Mouse (Mus musculus) layer of hippocampus, adult 9-11 months (tissue): ENCODE measurements around the gene Taar7b.

Experiments
- DNase-seq: peaks from one replicate; pipeline ENCODE4 v3.0.0; 2022

The Taar7b gene

DNA sequence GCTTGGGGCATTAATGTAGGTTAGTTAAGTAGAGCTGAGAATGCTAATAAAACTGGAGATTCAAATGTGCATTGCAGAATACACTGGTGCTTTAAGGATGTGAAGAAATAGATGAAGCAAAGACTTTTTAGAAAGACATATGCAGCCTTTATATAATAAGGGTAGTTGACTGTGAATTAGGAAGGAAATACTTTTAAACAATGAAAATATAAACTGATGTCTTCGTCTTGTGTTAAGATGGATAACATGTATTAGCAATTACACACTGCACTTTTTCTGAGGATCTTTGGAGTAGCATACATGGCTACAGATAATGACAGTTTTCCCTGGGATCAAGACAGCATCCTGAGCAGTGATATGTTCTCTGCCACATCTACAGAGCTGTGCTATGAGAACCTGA, at the start of gene Taar7b:
Gene Taar7b, plus strand, starts transcription at position 301 of the 400 bp plus-strand sequence.
- no peak for DNase-seq

DNA sequence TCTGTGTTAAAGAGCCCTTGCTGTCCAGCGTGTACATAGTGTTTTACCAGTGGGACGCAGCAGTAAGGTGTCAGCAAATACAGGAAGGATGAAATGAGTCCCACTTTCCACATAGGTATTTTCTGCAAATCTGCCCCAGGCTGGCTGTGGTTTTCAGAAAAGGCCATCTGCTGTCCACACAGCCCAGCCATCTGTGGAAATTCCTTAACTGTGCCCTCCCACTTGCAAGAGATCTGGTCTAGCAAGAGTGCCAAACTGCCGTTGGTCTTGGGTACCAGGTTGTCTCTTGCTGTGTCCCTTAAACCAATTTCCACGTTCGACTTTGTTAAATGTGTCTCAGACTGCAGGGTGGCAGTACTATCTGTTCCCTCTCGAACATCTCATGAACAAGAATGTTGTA, 48.0 kb upstream of the Taar7b start:
- DNase-seq = no peak

DNA sequence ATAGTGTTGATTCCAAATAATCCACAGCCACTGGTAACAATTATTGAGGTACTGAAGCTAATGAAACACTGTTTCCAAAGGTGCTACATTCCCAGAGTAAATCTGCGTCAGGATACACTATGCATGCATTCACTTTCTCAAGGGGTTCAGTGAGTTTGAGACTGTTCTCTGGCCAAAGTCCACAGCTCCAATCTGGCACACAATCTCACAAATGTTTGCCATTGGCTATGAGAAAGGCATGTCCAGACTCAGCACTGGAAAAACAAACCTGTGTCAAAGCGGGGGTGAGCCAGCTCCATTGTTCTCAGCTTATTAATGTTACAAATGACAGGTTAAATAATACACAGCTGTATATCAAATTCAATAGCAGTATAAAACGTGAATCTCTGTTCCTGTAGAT, 40.7 kb upstream of the Taar7b start:
- DNase-seq = no peak

DNA sequence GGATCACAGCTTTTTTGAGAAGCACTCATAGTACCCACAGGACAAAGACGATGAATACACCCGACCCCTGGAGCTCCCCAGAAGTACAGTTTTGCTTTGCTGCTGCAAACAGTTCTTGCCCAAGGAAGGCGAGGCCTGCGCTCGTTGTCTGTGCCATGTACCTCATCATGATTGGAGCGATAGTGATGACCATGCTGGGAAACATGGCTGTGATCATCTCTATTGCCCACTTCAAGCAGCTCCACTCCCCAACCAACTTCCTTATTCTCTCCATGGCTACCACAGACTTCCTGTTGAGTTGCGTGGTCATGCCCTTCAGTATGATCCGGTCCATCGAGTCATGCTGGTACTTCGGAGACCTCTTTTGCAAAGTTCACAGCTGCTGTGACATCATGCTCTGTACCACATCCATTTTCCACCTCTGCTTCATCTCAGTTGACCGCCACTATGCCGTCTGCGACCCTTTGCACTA, 39.3 kb upstream of the Taar7b start, which contains the start of gene Taar4:
Gene Taar4, plus strand, starts transcription at position 51 of the 472 bp plus-strand sequence.
- DNase-seq = no peak

DNA sequence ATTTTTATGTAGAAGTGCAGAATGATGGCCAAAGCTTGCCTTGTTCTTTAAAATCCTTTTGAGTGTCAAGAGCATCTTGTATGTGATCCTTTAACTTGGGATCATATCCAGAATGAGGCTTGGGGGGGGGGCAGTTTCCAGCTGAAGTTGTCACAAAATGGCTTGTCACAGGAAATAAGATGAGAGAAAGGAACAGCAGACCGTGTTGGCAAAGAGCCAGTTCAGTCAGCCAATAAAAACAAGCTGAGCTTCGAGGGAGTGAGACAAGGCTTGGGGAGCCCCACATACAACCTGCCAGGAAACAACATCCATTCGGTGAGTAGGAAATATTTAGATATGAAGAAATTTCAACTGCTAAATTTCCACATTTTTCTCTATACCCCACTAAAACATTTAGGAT, 36.3 kb upstream of the Taar7b start:
- no peak for DNase-seq

DNA sequence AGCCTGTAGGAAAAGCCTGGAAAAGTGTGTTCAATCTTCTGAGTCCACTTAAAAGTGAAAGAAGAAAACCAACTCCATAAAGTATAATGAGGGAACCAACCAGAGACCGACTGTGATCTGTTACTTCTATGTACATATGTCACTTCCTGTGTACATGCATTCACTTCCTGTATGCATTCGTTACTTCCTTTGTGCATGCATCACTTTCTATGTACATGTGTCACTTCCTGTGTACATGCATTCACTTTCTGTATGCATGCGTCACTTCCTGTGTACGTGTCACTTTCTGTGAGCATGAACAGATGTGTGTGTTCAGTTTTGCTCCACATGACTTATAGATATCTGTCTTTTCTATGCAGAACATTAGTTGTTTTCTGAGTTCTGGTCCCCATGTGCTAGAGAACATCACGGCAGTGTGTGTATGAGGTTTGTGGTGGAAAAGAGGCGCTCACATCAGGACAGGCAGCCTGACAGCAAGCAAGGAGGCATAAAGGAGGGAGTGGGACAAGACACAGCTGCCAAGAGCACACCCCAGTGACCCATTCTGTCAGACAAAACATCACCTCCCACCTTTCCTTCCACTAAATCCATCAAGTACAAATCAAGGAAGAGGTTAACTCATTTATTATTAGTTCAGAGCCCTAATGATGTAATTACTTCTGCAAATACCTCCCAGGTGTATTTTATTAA, 34.7 kb upstream of the Taar7b start:
- no peak for DNase-seq

DNA sequence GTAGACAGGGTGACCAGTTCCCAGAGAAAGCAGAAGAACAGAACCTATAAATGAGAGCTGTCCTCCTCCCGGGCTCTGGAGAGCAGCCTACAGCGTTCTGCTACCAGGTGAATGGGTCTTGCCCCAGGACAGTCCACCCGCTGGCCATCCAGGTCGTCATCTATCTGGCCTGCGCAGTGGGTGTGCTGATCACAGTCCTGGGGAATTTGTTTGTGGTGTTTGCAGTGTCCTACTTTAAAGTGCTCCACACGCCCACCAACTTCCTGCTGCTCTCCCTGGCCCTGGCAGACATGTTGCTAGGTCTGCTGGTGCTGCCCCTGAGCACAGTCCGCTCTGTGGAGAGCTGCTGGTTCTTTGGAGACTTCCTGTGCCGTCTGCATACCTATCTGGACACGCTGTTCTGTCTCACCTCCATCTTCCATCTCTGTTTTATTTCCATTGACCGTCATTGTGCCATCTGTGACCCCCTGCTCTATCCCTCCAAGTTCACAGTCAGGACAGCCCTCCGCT, 29.0 kb upstream of the Taar7b start, which contains the start of gene Taar5:
Gene Taar5, plus strand, starts transcription at position 51 of the 510 bp plus-strand sequence.
- DNase-seq = no peak

DNA sequence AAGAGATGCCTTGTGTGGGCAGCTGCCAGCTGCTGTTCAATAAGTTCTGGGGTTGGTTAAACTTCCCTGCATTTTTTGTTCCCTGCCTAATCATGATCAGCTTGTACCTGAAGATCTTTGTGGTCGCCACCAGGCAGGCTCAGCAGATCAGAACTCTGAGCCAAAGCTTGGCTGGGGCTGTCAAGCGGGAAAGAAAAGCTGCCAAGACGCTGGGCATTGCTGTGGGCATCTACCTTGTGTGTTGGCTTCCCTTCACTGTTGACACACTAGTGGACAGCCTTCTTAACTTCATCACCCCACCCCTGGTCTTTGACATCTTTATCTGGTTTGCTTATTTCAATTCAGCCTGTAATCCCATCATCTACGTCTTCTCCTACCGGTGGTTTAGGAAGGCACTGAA, 28.5 kb upstream of the Taar7b start:
- DNase-seq = no peak

DNA sequence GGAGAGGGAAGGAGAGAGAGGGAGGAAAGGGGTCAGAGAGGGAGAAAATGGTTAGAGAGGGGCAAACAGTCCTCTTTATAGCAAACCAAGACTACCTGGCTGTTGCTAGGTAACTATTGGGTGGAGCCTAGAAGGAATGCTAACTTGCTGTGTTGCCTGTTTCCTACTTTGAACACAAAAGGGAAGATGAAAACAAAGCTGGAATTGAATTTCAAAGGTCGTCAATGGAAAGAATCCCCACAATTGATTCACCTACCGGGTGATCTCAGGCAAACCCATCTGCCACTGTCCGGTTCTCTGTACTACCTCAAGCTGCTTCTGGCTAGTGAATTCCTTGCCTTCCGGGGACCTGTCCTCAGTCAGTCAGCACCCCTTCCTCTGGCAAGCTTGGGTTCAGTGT, 21.8 kb upstream of the Taar7b start:
- DNase-seq = no peak

DNA sequence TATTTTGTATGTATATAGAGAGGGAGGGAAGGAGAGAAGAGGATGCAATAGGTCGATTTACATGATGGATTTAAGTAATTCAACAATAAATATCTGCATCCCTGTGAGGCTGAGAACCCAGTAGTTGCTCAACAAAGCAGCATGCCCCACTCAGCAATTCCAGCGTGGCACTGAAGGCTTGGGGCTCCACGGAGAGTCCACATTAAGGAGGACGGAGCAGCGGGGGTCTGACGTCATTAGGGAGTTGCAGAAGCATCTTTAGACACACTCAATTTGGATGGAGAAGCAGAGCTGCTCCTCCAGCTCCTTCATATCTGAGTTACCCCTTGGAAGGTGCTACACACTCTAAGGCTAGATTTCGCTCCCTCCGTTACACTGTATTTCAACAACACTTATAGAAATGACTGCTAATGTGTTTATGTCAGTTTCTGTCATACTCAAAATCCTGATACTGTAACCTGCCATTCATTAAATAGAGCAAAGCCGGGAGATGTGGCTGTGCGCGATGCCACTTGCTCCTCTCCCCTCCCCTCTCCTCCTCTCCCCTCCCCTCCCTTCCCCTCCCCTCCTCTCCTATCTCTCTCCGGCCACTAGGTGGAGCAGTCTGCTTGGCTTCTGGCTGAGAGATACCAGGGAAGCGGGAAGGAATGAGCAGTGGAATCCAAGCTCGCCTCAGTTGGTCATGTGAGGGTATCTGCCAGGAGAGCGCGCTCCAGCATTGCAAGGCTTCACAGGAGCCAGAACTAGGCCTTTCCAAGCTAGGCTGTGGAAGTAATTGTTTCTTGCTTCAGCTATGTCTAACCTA, 20.6 kb upstream of the Taar7b start:
- peak; percentile 65 for DNase-seq

DNA sequence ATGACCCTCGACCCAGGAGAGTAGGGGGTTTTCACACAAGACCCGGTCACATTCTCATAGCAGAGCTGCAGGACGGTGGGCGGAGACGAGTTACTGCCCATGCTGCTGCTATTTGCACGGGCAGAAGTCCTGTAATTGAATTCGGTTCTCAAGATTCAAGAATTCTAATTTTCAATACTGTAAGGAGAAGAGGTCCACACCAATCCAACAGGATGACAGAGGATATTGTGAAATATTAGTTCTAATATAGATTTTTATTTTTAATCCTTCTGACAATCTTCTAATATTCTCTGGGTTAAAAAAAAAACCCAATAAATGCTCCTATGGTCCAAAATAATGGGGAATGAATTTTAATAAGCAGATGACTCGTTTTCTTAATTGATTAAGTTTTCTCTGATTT, 14.2 kb upstream of the Taar7b start, which contains the start of gene Taar6:
Gene Taar6, minus strand, starts transcription at position 101 of the 400 bp plus-strand sequence.
- DNase-seq = no peak

DNA sequence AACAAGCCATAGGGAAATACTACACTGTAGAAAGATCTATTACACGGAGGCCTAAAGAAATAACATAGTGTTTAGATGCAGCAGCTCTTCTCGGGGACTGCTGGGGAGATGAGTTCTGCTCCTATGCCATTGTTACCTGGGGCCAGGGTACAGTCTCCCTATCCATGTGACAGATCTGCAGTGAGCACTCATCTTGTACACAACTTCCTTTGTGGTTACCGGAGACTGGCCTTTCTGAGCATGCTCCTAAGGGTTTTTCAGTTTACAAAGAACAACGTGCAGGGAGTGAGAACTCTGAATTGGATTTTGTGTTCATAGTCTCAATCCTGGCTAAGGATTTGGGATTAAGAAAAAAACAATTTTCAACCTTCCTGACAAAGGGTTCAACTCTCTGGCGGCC, 13.3 kb upstream of the Taar7b start:
- DNase-seq = no peak

DNA sequence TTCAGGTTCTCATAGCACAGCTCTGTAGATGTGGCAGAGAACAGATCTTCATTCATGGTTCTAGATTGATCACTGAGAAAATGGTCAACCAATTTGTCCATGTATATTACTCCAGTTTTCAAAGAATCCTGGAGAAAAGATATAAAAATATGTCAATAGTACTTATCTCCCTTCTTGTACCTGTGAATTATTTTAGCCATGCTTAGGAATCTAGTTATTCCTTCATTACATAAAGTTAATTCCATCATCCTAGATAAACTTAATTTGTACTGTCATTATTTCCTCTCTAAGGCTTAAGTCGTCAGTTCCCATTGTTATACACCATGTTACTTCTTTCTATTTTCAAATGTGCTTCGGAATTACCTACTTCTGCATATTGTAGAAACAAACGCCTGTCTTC, 6.4 kb upstream of the Taar7b start, which contains the start of gene Taar7a:
Gene Taar7a, minus strand, starts transcription at position 101 of the 400 bp plus-strand sequence.
- no peak for DNase-seq

DNA sequence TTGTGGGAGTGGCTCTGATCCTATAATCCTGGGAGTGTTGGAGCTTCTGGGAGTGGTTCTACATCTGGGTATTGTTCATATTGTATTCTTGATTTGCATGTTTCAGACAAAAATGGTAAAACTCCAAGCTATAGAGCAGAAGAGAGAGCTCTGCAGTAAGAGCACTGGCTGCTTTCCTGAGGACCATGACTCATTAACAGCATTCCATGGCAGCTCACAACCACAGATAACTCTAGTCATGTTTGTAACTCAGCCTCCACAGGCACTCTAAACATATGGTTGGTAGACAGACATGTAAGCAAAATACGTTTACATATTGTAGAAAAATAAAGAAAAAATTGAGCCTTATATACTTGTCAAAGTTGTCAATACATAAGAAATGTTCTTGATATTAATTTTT, 6.7 kb downstream of the Taar7b start:
- no peak for DNase-seq

DNA sequence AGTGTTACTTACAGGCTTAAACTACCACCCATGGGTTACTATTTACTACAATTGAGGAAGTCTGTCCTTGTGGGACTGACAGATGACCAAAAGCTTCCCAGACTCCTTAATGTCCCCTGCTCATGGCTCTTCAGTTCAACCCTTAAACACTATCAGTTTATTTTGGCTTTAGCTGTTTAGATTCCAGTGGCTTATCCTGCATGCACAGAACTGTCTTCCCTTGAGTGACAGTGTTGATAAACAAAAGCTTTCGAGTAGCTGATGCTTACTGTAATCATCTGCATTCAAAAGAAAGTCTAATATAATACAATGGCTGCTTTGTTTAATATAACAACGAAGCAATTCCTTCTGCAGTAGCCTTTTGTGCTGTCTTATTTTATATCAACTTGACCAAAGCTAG, 7.3 kb downstream of the Taar7b start:
- no peak for DNase-seq

DNA sequence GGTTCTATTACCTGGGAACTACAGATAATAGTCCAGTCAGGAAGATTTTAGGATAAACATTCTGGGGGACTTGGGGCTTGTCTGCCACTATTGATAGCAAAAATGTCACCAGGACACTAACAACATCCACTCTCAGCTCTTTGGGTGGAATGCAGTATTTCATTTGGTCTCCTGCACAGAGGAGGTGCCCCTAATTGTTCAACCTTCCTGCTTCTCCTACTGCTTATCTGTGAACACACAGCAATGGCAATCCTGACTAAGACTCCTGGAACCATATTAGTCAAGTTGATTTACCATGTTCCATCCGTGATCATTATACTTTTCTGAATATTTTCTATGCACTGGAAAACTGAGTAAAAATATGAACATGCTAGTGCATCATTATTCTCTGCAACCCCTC, 8.4 kb downstream of the Taar7b start:
- no peak for DNase-seq

DNA sequence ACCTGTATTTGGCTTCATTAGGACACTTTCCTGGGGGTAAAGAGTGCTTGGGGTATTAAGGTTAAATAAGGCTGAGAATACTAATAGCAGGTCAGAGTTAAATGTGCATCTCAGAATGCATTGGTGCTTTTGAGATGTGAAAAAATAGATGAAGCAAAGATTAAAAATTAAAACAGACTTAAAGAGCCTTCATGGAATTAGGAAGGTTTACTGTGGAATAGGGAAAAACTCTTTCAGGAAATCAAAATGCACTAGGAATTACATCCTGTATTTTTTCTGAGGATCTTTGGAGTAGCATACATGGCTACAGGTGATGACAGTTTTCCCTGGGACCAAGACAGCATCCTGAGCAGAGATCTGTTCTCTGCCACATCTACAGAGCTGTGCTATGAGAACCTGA, 27.2 kb downstream of the Taar7b start, which contains the start of gene Taar7d:
Gene Taar7d, plus strand, starts transcription at position 301 of the 400 bp plus-strand sequence.
- no peak for DNase-seq

DNA sequence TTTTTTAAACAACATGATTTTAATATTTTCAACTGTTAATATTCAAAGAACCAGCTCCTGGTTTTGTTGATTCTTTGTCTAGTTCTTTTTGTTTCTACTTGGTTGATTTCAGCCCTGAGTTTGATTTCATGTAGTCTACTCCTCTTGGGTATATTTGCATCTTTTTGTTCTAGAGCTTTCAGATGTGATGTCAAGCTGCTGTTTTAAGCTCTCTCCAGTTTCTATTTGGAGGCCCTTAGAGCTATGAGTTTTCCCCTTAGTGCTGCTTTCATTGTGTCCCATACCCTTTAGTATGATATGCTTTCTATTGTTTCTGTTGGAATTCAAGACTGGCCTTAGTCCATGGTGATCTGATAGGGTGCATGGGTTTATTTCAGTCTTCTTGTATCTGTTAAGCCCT, 31.6 kb downstream of the Taar7b start:
- no peak for DNase-seq

DNA sequence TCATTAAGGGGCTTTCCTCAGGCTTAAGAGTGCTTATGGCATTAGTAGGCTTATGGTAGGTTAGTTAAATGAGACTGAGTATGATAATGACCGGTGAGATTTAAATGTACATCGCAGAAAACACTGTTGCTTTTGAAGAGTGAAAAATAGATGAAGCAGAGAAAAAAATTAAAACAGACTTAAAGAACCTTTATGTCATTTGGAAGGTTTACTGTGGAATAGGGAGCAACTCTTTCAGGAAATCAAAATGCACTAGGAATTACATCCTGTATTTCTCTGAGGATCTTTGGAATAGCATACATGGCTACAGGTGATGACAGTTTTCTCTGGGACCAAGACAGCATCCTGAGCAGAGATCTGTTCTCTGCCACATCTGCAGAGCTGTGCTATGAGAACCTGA, 37.6 kb downstream of the Taar7b start, which contains the start of gene Taar7e:
Gene Taar7e, plus strand, starts transcription at position 301 of the 400 bp plus-strand sequence.
- DNase-seq = no peak

DNA sequence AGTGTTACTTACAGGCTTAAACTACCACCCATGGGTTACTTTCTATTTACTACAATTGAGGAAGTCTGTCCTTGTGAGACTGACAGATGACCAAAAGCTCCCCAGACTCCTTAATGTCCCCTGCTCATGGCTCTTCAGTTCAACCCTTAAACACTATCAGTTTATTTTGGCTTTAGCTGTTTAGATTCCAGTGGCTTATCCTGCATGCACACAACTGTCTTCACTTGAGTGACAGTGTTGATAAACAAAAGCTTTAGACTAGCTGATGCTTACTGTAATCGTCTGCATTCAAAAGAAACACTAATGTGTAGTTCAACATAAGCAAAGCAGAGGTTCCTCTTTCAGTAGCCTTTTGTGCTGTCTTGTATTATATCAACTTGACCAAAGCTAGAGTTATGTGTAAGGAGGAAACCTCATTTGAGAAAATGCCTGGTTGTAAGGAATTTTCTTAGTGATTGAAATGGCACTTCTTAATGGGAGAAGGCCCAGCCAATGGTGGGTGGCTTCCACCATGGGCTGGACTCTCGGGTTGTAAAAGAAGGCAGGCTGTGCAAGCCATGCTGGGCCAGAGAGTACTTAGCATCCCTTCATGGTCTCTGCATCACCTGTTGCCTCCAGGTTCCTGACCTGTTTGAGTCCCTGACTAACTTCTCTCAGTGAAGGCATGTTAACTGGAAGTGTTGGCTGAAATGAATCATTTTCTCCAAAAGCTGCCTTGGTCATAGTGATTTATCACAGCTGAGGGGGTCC, 40.6 kb downstream of the Taar7b start:
- no peak for DNase-seq

DNA sequence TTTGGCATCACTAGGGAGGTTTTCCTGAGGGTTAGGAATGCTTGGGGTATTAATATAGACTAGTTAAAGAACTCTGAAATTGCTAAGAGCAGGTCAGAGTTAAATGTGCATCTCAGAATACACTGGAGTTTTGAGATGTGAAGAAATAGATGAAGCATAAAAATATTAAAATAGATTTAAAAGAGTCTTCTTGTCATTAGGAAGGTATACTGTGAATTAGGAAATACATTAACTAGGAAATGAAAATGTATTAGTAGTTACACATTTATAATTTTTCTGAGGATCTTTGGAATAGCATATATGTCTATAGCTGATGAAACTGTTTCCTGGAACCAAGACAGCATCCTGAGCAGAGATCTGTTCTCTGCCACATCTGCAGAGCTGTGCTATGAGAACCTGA, 49.5 kb downstream of the Taar7b start, which contains the start of gene Taar7f:
Gene Taar7f, plus strand, starts transcription at position 301 of the 400 bp plus-strand sequence.
- DNase-seq = no peak
